Comparison of ENCODE assay signal across 8 mouse cellular contexts in the genomic region with DNA sequence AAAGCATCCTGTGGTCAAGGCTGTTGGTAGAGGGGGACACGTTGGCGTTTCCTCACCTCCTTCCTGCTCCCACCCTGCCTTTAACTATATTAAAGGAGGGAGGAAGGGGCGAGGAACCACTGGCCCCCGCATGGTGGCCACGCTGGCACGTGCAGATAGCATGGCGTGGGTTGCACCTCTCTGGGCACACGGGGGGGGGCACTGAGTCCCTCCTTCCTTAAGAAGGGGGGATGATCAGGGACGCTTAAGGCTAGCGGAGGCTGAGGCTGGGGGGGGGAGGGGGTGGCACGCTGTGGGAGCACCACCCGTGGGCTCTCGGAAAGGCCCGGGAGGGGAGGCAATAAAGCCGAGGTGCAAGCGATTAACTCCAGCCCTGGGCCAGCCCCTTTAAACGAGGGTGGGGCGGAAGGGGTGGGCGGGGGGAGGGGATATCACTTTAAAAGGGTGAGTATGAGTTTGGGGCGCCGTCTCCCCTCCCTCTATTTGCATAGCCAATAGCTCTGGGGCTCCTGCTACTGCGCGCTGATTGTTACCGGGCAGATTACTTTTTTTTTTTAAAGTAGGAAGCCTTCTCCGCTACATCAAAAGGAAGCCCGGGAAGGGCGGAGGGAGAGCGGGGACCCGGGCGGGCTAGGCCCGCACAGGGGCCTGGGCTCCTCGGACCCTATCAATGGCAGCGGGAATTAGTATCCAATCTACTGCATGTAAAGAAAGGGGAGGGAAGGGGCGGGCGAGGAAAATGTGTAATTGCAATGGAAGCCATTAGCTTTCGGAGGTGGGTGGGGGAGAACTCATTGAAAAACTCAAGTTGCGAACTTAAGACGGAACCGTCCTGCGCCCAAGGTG. TPM values are rescaled to one million over a fixed set of nuclear protein-coding genes. Genes with fewer than 3 reads are reported as not detected.
DNase-seq lines count a peak whose midpoint lies in the region; ATAC-seq lines count a peak whose summit lies in the region.

A gene (minus strand): TSS at position 88 of the 846 bp plus-strand sequence.

- ATAC-seq in forebrain, embryonic 13.5 days: peak; percentile 54
- ATAC-seq in hindbrain, embryonic 11.5 days (ENCODE audit: low FRiP score): peak; percentile 30

- H3K4me2 ChIP-seq in forebrain, embryonic 13.5 days: peak within 1 kb of the TSS; percentile 91
- H3K4me2 ChIP-seq in hindbrain, embryonic 11.5 days (replicated peaks; ENCODE audit: low read depth, low read length): peak within 1 kb of the TSS; percentile 90

- H3K9me3 ChIP-seq in forebrain, embryonic 13.5 days (replicated peaks): no peaks in the 10 kb centered on the region
- no peaks in the 10 kb centered on the region for H3K9me3 ChIP-seq in hindbrain, embryonic 11.5 days (ENCODE audit: control insufficient read depth, low read length)

- WGBS in forebrain, embryonic 13.5 days: under 1% methylated on average over 39 of the region's 40 CpGs
- WGBS in hindbrain, embryonic 11.5 days: under 1% methylated on average over 36 of the region's 40 CpGs

- H3K4me3 ChIP-seq in forebrain, embryonic 13.5 days: peak within 1 kb of the TSS; percentile 78
- H3K4me3 ChIP-seq in hindbrain, embryonic 11.5 days (ENCODE audit: low read depth, low read length): peak within 1 kb of the TSS; percentile 73

- DNase-seq in CD4-positive helper T cell, adult 2 months (ENCODE audit: low read depth, low spot score): peak; percentile 95
- peak; percentile 59 for DNase-seq in adipocyte (ENCODE audit: low spot score)
- DNase-seq in hindbrain, embryonic 11.5 days (ENCODE audit: low spot score): peak; percentile 72
- DNase-seq in layer of hippocampus, postnatal 10 days (ENCODE audit: low spot score in 2 of 2): peak in 1 of 2 experiments; percentile 66
- peak; percentile 90 for DNase-seq in lung, postnatal 10 days
- peak; percentile 60 for DNase-seq in ovary, postnatal 36 days (ENCODE audit: low spot score)
- peak; percentile 78 for DNase-seq in yolk sac, embryonic 10.5 days (ENCODE audit: low spot score)

- peak within 1 kb of the TSS; percentile 83 for H3K27ac ChIP-seq in forebrain, embryonic 13.5 days
- peak within 1 kb of the TSS; percentile 68 for H3K27ac ChIP-seq in hindbrain, embryonic 11.5 days (ENCODE audit: low read depth, low read length)

- peaks cover 37% of the 10 kb centered on the region for H3K27me3 ChIP-seq in forebrain, embryonic 13.5 days
- H3K27me3 ChIP-seq in hindbrain, embryonic 11.5 days (ENCODE audit: control insufficient read depth, insufficient read depth, low read length): peaks cover 41% of the 10 kb centered on the region

- H3K4me1 ChIP-seq in forebrain, embryonic 13.5 days: peaks cover 65% of the 10 kb centered on the region
- H3K4me1 ChIP-seq in hindbrain, embryonic 11.5 days (replicated peaks; ENCODE audit: control insufficient read depth, insufficient read depth, low read length): peaks cover 13% of the 10 kb centered on the region

- H3K9ac ChIP-seq in forebrain, embryonic 13.5 days: peak within 1 kb of the TSS; percentile 63
- H3K9ac ChIP-seq in hindbrain, embryonic 11.5 days (ENCODE audit: low read depth, low read length): peak within 1 kb of the TSS; percentile 45

- H3K36me3 ChIP-seq in forebrain, embryonic 13.5 days (ENCODE audit: poor library complexity, severe bottlenecking): no peaks in the 10 kb centered on the region
- H3K36me3 ChIP-seq in hindbrain, embryonic 11.5 days (ENCODE audit: control insufficient read depth, insufficient read depth, low read length): no peaks in the 10 kb centered on the region

RNA-seq across cellular contexts. Expression of the gene that starts here (rescaled TPM):
- polyA plus RNA-seq in forebrain, embryonic 13.5 days (2015; fragmentation: Nextera tagmentation; extraction: Ambion mirVana): 1,785 and 2,054 TPM in 2 replicates
- polyA plus RNA-seq in hindbrain, embryonic 11.5 days (2014; fragmentation: Nextera tagmentation; extraction: Ambion mirVana): 1,153 and 1,300 TPM in 2 replicates
- total RNA-seq in layer of hippocampus, postnatal 10 days (2021): 100 to 1,000 TPM; 190 to 200 TPM
